Mouse (Mus musculus): ENCODE measurements at regions not wholly inside any gene's neighbourhood (a gene's known extent, or its start where the extent isn't known, plus 50 kb on each side); places are given as distances from the start of the nearest gene placed in this dataset.

DNA sequence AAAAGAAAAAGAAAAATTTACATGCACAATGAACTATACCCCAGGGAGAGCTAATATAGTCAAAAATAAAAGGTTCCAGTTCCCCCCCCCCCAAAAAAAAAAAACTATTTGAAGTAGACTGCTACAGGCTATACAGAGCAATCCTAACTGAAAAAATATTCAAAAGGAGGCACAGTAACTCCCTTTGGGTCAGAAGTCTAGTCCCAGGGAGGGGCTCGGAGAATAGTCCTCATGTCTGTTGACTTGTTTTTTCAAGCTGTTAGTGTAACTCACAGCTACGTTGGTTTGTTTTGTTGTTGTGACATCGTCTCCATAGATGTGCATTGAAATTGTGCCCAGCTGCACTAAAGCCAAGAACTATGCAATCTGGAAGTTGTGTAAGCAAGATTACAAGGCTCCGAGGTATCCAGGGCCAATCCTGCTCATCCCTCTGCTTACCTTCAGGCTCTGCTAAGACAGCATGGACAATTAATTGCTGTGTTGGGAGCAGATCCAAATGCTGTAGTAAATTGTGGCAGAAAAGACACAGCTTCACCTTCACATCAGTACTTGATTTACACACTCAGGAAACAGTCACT lies 137.2 kb upstream of the Pnpt1 start:
- DNase-seq (ENCODE audit: low read depth, low spot score), result no peak

DNA sequence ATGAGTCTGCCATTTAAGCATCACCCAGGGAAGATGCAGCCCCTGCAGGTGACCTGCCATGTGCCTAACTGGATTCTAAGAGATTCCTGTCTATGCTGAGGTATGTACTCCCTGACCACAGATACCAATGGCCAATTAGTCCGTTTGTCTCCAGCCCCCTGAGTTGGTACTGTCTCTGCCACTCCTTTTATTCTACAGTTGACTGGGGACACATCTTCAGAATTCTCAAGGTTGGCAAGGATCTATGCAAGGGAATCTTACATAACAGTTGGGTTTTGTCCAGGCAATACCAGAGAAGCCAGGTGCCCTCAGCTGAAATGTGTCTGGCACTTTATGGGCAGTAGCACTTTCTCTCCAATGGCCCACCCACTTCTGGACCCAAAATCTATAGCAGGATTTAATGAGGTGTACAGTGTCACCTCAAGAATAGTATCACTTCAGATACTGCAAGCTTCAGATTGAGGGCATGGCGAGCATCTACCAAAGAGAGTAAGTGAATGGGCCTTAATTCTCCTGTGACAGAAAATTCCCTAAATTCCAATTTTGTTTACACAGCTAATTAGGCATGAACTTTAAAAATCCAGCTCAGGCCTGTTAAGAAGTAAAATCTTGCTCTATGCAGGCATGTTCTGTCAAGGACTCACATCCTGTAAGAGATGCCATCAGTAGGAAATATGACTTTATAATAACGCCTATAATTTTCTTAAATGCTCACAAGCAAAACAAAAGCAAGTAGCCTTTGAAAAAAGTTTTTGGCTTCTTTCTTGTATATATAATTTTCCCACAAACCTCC lies 132.0 kb upstream of the Pnpt1 start:
- no peak for DNase-seq (ENCODE audit: low read depth, low spot score)

DNA sequence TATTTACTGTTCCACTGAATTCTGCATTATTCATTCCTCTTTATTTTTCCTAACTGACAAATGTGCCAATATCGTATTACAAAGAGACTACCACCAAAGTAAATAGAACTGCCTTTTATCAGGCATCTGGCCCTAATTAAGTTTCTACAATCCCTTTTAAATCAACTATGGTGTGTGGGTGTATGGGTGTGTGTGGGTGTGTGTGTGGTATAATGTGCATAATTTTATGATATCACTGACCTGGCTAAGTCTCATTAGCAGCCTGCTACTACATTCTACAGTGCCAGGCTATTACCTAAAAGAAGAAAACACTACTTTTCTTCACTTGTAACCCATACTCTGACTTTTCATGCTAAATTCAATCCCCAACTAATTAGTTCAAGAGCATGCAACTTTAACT lies 131.3 kb upstream of the Pnpt1 start:
- DNase-seq (ENCODE audit: low read depth, low spot score), result no peak

DNA sequence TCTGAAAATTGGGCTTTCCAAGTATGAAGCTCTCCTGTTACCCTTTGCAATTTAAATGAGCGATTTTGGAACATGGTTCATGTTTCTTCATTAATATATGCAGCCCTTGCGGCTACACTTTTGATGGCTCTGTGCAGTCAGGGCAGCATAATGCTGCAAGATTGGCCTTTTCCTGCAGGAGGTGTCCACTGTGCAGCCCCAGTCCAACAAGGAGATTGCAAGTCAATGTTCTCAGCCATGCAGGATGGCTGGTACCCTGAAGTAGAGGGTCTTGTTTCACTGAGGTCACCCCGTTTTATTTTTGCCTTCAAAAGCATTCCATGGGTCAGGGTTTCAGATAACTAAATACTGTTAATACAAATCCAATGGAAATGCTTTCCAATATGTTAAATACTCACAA lies 130.9 kb upstream of the Pnpt1 start:
- no peak for DNase-seq (ENCODE audit: low read depth, low spot score)

DNA sequence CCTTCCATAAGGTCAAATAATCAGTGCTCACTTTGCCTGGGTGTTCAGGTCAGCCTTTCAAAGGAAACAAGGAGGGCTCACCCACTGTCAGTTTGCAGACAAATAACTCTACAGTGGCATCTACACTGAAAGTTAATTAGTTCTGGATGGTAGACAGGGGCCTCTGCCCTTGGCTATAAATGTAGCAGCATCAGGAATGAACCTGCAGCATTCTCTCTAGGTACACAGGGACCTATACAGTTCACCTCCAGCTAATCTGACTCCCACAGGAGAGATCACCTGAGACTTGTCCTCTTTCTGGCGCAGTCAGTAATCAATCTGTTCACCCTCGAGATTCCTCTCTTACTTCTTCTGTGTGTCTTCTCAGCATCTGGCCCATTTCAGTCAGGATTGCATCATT lies 130.3 kb upstream of the Pnpt1 start:
- DNase-seq (ENCODE audit: low read depth, low spot score), result no peak

DNA sequence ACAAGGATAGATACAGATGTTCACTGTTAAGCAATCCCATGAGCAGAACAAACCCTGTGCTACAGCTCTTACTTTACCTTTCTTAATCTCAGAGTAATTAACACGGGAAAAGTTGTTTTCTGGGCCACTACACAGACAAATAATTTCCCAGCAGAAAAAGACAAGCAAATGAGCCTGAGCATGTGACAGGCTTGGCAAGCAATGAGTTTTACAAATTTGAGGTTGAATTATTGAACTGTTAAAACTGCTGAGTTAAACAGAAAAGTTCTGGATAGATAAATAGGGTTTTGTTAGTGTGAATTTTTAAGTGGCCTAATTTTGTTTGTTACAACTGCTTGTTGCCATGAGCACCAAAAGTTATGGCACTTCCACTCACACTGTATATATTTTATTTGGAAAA lies 113.1 kb upstream of the Pnpt1 start:
- DNase-seq (ENCODE audit: low read depth, low spot score), result no peak

DNA sequence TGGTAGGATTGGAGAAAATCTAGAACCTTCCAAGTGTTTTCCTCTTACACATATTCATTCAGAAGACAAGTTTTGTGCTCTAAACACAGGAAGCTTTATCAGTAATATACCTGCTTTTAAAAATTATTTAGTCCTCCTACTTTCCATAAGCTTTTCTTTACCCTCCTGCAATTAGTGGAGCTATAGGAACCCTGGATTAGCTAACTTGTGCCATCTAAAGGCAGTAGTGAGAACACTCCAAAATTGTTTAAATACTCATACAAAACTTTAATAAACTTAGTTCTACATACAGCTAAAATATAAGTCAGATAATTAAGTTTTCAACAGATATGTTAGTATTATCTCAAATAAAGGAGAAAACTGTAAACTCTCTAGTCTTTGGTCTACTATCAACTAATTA lies 89.7 kb upstream of the Pnpt1 start:
- DNase-seq (ENCODE audit: low read depth, low spot score), result no peak

DNA sequence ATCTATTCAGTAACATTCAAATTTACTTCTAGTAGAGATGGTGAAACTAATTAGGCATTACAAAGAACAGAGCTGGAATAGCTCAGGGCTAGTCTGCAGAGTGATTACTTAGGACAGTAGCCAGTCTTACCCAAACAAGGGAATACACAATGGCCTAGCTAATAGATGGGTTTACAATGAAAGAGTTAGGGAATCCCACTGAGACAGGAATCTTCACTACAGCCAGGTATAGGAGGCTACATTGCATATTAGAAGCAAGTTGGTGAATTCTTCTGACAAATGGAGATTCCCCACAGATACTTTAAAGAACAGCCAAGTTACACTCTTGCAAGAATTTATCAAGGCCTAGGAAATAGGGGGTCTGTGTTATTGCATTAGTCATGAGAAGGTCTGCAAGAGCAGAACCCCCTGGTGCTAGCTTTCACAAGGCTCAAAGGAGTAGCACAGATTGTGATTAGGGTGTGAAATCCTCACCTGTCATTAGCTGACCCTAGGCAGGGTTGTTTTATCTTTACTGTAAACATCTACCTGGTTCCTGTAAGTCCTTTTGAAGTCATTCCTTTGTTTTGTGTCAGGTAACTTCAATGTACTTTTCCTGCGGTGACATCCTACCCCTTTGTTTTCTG lies 82.4 kb upstream of the Pnpt1 start:
- DNase-seq (ENCODE audit: low read depth, low spot score), result peak; percentile 65

DNA sequence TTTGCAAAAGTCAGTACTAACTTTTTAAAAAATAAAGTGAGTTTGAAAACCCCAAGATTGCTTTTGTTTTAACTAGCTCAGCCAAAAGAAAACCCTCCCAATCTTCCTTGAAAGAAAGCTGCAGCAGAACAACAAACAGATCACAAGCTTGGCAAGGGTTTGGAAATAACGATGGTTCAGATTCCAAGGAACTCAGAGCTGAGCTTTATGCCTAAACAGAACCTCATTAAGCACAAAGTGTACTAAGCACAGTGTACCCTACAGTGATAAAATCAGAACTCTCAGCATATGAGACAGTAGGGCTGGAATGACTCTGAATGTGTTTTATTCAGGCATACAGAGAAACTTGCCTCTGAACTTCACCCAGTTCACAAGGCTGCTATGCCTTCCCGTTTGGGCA lies 77.9 kb upstream of the Pnpt1 start:
- no peak for DNase-seq (ENCODE audit: low read depth, low spot score)

DNA sequence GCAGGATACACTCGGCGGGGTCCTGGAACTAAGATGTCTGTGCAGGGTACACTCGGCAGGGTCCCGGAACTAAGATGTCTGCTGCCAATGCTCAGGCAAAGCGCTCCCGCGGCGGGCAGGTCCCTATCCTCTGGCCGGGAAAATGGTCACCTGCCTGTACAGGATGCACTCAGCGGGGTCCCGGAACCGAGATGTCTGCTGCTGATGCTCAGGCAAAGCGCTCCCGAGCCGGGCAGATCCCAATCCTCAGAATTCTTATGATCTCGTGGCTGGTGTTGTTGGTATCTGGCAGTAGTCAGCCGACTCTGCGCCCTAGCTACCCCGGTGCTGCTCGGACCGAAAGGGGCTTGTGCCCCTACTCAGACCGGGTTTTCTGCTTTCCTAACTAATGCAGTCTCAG lies 61.0 kb upstream of the Pnpt1 start:
- peak; percentile 51 for DNase-seq (ENCODE audit: low read depth, low spot score)

DNA sequence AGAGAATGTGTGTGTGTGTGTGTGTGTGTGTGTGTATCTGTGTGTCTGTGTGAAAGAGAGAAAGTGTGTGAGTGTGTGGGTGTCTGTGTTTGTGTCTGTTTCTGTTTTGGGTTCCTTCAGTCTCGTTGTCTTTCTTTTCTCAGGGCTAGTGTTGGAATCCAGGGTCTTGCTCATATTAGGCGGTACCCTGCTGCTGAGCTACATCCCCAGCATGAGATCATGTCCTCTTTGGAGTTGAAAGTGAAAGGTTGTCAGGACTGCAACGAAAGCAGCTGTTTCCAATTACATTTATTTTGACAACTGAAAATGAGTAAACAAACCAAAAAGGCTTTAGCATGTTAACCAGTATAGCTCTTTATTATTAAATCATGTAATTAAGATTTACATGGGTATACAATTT lies 58.3 kb upstream of the Pnpt1 start:
- DNase-seq (ENCODE audit: low read depth, low spot score), result no peak
